Mouse (Mus musculus) forebrain, embryonic 11.5 days (tissue): ENCODE results near the gene Peg10. TPM values are rescaled to one million over a fixed set of nuclear protein-coding genes. Genes with fewer than 3 reads are reported as not detected.

Experiments used
- ATAC-seq: fragments of 200-750 bp; cut with Nextera tagmentation; replicated peaks from 2 replicates; pipeline ENCODE4 v1.8.0; 2017; ENCODE audit warnings: moderate TSS enrichment; ENCODE audit not compliant: low FRiP score
- DNase-seq: peaks from one replicate; pipeline ENCODE4 v3.0.0-alpha.2; 2017; ENCODE audit warnings: low spot score
- H3K27ac ChIP-seq: fragments of 300-500 bp; sonication (generic); 2 replicates; pipeline ENCODE4 v1.5.1; 2014; ENCODE audit warnings: low read depth, low read length
- H3K27me3 ChIP-seq: fragments of 300-500 bp; sonication (generic); 2 replicates; pipeline ENCODE4 v1.6.1; 2014; ENCODE audit warnings: mild to moderate bottlenecking, low read length, mixed read lengths; ENCODE audit not compliant: control insufficient read depth, insufficient read depth
- H3K36me3 ChIP-seq: fragments of 300-500 bp; sonication (generic); 2 replicates; pipeline ENCODE4 v1.6.1; 2014; ENCODE audit warnings: mild to moderate bottlenecking, low read length, moderate library complexity, mixed read lengths; ENCODE audit not compliant: control insufficient read depth, insufficient read depth
- H3K4me1 ChIP-seq: fragments of 300-500 bp; sonication (generic); replicated peaks from 2 replicates; pipeline ENCODE4 v1.6.1; 2014; ENCODE audit warnings: low read length, mixed read lengths; ENCODE audit not compliant: control insufficient read depth, insufficient read depth
- H3K4me2 ChIP-seq: fragments of 300-500 bp; sonication (generic); 2 replicates; pipeline ENCODE4 v1.6.1; 2014; ENCODE audit warnings: low read depth, mild to moderate bottlenecking, low read length, moderate library complexity, mixed read lengths; ENCODE audit not compliant: severe bottlenecking
- H3K4me3 ChIP-seq: fragments of 300-500 bp; sonication (generic); 2 replicates; pipeline ENCODE4 v1.5.1; 2014; ENCODE audit warnings: low read depth, low read length
- H3K9ac ChIP-seq: fragments of 300-500 bp; sonication (generic); 2 replicates; pipeline ENCODE4 v1.6.1; 2014; ENCODE audit warnings: low read length
- H3K9me3 ChIP-seq: fragments of 300-500 bp; sonication (generic); 2 replicates; pipeline ENCODE4 v1.6.1; 2016; ENCODE audit warnings: low read length, mixed read lengths; ENCODE audit not compliant: control insufficient read depth
- WGBS: fragments of 180-500 bp; shearing (Covaris S2); extraction: QIAGEN DNeasy Blood & Tissue Kit; methylation state at CpG from one replicate; pipeline ENCODE4 v1.1.7; 2014; 5-methylcytosine and 5-hydroxymethylcytosine counted together
- polyA plus RNA-seq: library from polyadenylated mRNA; unstranded; fragments of >200 nt; fragmentation: Nextera tagmentation; extraction: Ambion mirVana; gene quantifications from 2 replicates; pipeline ENCODE4 v1.2.1, GENCODE M21; 2014

The Peg10 gene
- polyA plus RNA-seq, 1 experiment from 2014 or later, result 17.5 TPM

DNA sequence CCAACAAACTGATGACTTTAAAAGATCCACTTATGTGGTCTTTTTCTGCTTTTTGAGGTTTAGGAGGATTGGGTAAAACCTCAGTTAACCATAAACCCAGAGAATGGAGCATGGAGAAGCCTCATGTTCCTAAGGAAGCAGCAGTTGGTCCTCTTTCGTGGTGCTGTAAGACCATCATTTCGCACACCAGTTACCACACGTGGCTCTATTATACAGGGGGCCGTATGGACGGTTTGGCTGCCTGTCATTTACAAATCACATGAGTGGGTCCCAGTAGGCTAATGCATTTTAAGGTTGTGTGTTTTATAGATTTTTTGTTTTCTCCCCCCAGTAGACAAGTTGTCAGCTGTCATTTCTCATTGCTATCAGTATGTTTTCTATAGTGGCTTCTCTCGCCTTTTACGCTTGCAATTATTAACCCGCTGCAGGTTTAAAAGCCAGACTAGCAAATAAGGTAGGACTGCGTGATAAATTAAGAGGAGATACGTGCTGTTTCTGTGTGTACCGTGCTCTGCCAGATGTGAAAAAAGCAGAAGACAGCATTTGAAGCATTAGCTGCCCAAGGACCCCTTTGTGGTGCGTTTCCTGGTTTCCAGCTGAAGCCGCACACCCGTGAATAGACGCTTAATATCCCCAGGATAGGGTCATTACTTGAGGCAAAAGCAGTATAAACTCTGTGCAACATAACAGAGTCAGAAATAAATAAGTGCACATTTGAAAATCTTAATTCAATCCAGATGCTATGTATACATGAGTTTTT is 22.9 kb upstream of the Peg10 start:
- WGBS, result 74% methylated on average over 15 of the region's 15 CpGs
- no peak overlapping the region for H3K4me3 ChIP-seq
- DNase-seq (no peak), ATAC-seq (no peak)
- no peaks in the 10 kb centered on the region for H3K27me3 ChIP-seq
- no peak overlapping the region for H3K27ac ChIP-seq
- H3K36me3 ChIP-seq, result no peaks in the 10 kb centered on the region
- H3K4me2 ChIP-seq, result no peak overlapping the region
- no peaks in the 10 kb centered on the region for H3K9me3 ChIP-seq
- H3K4me1 ChIP-seq, result no peaks in the 10 kb centered on the region
- no peak overlapping the region for H3K9ac ChIP-seq

DNA sequence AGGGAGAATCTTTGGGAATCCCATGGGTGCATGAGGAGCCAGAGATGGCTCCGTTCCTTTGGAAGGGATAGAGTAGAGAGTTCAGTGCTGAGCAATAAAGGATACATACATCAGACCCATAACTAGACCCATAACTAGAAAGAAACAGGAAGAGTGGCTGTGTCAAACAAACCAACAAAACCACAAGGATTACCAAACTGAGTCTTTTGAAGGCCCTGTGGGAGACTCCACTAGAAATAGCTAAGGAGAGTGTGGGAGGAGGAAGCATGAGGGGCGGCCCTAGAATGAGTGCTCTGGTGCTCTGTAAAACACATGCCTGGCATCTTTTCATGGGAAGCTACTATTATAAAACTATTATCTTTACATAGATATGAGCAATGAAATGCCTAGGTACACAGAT is 18.8 kb upstream of the Peg10 start:
- DNase-seq, result no peak

DNA sequence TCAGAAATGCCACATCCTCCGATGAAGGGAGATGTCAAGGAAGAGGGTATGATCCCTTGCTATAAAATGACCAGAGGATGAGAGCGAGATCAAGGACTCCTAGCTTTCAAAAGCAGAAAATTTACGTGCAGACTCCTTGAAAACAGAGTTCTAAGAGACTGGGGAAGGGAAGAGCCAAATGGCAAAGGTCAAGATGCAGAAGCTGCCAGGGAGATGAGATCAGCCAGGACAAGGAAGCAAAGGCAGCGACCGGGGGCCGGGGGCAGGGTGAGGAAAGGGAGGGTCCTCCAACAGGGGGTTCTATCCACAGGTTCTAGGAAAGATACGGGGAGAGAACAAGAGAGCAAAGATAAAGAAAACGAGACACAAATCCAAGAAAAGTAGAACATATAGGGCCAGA is 15.4 kb upstream of the Peg10 start:
- Histone ChIP-seq H3K4me1 (0 out of 2 replicates have a peak, but pooled peaks cover 2% of the 10 kb centered on the region), H3K27me3 (no peaks in the 10 kb centered on the region), H3K36me3 (no peaks in the 10 kb centered on the region), H3K9ac (no peak overlapping the region), H3K4me3 (no peak overlapping the region), H3K9me3 (no peaks in the 10 kb centered on the region), H3K27ac (no peak overlapping the region), H3K4me2 (no peak overlapping the region)
- ATAC-seq (no peak), DNase-seq (no peak)
- WGBS, result 70% methylated on average over 8 of the region's 8 CpGs

More for the DNA sequence above, 18.8 kb upstream of the Peg10 start:
- Histone ChIP-seq H3K36me3 (no peaks in the 10 kb centered on the region), H3K27me3 (no peaks in the 10 kb centered on the region), H3K9me3 (no peaks in the 10 kb centered on the region), H3K4me1 (0 out of 2 replicates have a peak, but pooled peaks cover 2% of the 10 kb centered on the region), H3K4me2 (no peak overlapping the region), H3K4me3 (no peak overlapping the region), H3K27ac (no peak overlapping the region), H3K9ac (no peak overlapping the region)
- no peak for ATAC-seq
- 93% methylated on average over 2 of the region's 2 CpGs for WGBS

DNA sequence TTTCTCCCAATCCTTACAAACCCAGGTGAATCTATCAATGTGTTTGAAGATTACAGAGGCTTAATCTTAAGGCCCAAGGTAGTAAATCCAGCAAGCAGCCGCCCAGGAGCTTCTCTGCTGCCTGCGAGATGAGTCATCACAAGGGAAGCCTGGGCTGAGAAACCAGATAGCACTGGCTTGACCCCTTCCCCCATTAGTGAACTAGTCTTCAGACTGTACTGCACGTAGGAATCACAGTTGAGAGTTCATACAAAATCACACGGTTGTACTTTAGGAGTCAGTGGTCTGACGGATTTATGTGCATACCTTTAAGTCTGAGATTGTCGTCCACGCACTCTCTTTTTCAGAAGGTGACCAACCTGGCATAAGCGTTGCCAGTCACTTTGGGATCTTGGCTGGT is 13.9 kb upstream of the Peg10 start:
- no peaks in the 10 kb centered on the region for H3K9me3 ChIP-seq
- no peak overlapping the region for H3K4me3 ChIP-seq
- no peaks in the 10 kb centered on the region for H3K27me3 ChIP-seq
- peaks cover 11% of the 10 kb centered on the region; the same call in 1 of the 2 replicates for H3K4me1 ChIP-seq
- no peak for ATAC-seq
- DNase-seq, result no peak
- H3K4me2 ChIP-seq, result no peak overlapping the region
- H3K9ac ChIP-seq, result no peak overlapping the region
- H3K27ac ChIP-seq, result no peak overlapping the region
- WGBS, result 79% methylated on average over 8 of the region's 8 CpGs
- no peaks in the 10 kb centered on the region for H3K36me3 ChIP-seq

DNA sequence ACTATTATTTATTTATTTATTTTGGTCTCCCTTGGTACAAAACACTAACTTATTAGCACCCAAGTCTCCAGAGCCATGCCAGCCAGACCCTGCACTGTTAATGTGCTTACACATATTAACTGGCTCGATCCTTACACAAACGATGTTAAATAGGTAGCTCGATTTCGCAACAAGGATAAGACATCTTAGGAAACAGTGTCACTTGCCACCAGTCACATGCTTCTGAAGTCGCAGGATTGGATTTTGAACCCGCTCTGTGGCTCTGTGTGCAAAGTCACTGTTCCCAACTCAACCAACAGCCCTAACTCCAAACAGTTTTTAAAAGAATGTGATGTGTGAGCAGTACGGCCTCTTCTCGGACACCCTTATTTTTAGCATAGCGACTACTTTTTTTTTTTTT is 10.7 kb upstream of the Peg10 start:
- Histone ChIP-seq H3K4me3 (no peak overlapping the region), H3K9me3 (no peaks in the 10 kb centered on the region), H3K27ac (no peak overlapping the region), H3K36me3 (no peaks in the 10 kb centered on the region), H3K9ac (no peak overlapping the region), H3K4me2 (no peak overlapping the region), H3K4me1 (peaks cover 24% of the 10 kb centered on the region; the same call in 1 of the 2 replicates), H3K27me3 (no peaks in the 10 kb centered on the region)
- ATAC-seq, result no peak
- DNase-seq, result no peak
- WGBS, result 84% methylated on average over 9 of the region's 9 CpGs

DNA sequence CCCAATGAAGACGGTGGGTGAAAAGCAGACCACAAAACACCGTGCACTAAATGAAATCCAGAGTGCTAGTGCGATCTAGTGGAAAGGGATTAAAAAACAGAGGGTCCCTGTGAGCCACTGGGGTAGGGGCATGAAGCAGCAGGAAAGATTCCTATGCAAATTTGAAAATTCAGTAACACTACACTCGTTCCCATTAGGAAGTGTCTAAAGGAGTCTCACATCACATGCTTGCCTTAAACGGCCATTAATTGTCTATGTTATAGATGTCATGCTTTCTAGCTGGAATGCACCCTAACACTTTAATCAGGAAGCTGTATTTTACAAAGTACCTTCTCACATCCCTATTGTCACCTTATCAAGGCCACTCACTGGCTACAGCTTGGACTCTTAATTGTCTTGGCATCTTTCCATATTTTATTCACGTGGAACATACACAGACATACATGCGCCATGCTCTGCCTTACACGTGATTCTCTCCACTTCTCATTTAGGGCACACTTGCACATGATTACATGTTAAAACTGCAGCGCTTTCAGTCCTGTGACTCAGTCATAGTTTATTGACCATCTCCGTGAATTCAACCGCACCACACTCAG is 9.0 kb upstream of the Peg10 start:
- no peak for DNase-seq
- Histone ChIP-seq H3K27ac (no peak overlapping the region), H3K27me3 (no peaks in the 10 kb centered on the region), H3K4me1 (peaks cover 22% of the 10 kb centered on the region; the same call in 1 of the 2 replicates), H3K9ac (peak overlapping the region; percentile 1), H3K4me3 (no peak overlapping the region), H3K36me3 (no peaks in the 10 kb centered on the region), H3K4me2 (peak overlapping the region; percentile 18; the same call in 1 of the 2 replicates), H3K9me3 (no peaks in the 10 kb centered on the region)
- peak; percentile 62 for ATAC-seq
- whole genome bisulfite sequencing, result 26% methylated on average over 11 of the region's 11 CpGs

DNA sequence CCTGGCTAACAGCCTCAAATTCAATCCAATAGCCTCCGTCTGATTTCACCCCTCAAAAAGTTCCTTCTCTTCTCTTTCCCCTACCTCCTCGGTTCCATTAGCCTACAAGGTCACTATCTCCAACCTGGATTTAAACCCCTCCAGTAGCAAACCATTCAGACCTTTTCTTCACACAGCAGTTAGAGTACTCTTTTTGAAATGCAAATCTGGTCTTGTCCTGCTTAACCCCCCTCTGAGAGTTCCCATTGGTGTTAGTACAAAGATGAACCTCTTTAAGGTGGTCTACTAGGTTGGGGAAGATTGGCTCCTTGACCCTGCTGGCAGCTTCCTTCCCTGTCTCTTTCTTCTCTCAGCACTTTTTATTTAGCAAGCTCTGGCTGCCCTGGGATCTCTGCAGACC is 8.4 kb upstream of the Peg10 start:
- no peak overlapping the region for H3K9ac ChIP-seq
- no peaks in the 10 kb centered on the region for H3K27me3 ChIP-seq
- H3K4me3 ChIP-seq, result no peak overlapping the region
- ATAC-seq (no peak), DNase-seq (no peak)
- peak overlapping the region; percentile 18; the same call in 1 of the 2 replicates for H3K4me2 ChIP-seq
- H3K36me3 ChIP-seq, result no peaks in the 10 kb centered on the region
- no peak overlapping the region for H3K27ac ChIP-seq
- 0% methylated on average over 2 of the region's 2 CpGs for WGBS
- H3K9me3 ChIP-seq, result no peaks in the 10 kb centered on the region
- peaks cover 22% of the 10 kb centered on the region; the same call in 1 of the 2 replicates for H3K4me1 ChIP-seq

DNA sequence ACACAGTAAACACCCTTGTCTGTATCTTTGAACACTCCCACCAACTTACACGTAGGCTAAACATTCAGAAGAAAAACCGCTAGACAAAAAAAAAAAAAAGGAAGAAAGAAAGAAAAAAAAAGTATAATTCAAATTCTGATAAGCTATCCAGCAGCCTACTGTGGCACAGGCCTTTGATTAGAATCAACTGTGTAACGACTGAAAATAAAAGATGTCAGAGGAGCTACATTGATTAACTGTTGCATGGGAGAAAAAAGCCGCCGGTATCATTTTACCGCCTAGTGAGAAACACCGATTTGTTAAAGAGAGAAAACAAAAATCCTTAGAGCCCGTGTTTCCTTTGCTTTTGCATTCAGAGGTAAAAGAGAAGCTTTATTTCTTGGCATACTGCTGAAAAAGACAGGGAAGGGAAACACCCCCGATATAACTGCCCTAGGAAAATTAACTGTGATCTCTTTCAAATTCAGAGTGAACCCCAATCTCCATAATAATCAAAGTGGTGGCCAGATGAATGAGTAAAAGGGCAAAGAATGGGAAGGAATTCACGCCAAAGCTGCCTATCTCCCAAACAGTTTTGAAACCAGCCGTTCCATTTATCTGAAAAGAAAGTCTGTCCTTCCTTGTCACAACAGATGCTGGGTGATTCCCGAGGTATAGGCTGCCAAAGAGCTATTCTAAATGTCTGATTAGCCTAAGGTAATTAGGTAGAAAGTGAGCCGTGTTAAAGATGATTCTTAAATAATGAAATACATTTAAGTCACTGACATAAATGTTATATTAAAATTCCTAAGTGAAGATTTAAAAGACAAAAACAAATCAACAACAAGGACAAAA is 7.4 kb upstream of the Peg10 start:
- H3K36me3 ChIP-seq, result no peaks in the 10 kb centered on the region
- H3K27me3 ChIP-seq, result no peaks in the 10 kb centered on the region
- peaks cover 22% of the 10 kb centered on the region; the same call in 1 of the 2 replicates for H3K4me1 ChIP-seq
- H3K9ac ChIP-seq, result no peak overlapping the region
- no peaks in the 10 kb centered on the region for H3K9me3 ChIP-seq
- 3% methylated on average over 13 of the region's 13 CpGs for WGBS
- peak overlapping the region; percentile 57 for H3K27ac ChIP-seq
- ATAC-seq (peak; percentile 29), DNase-seq (no peak)
- H3K4me2 ChIP-seq, result no peak overlapping the region
- no peak overlapping the region for H3K4me3 ChIP-seq
